Mouse (Mus musculus) neural tube, embryonic 12.5 days (tissue): ENCODE data around the gene Gm7945. TPM values are rescaled to one million over a fixed set of nuclear protein-coding genes. Genes with fewer than 3 reads are reported as not detected.
"Not testable (repeated sequence)": the region's sequence is repeated elsewhere in the genome, so short reads cannot be mapped to it uniquely, and the experiment has no call there.

Experiments
- ATAC-seq: fragments of 200-750 bp; cut with Nextera tagmentation; 2 replicates; pipeline ENCODE4 v1.8.0; 2017; ENCODE audit warnings: low read depth, mild to moderate bottlenecking, moderate TSS enrichment, moderate library complexity; ENCODE audit not compliant: low FRiP score
- H3K27ac ChIP-seq: fragments of 300-500 bp; sonication (generic); 2 replicates; pipeline ENCODE4 v1.5.1; 2016
- H3K27me3 ChIP-seq: fragments of 300-500 bp; sonication (generic); replicated peaks from 2 replicates; pipeline ENCODE4 v1.6.1; 2016; ENCODE audit warnings: mild to moderate bottlenecking
- H3K36me3 ChIP-seq: fragments of 300-500 bp; sonication (generic); 2 replicates; pipeline ENCODE4 v1.6.1; 2016; ENCODE audit warnings: mild to moderate bottlenecking
- H3K4me1 ChIP-seq: fragments of 300-500 bp; sonication (generic); 2 replicates; pipeline ENCODE4 v1.6.1; 2016
- H3K4me2 ChIP-seq: fragments of 300-500 bp; sonication (generic); replicated peaks from 2 replicates; pipeline ENCODE4 v1.6.1; 2016; ENCODE audit warnings: mild to moderate bottlenecking
- H3K4me3 ChIP-seq: fragments of 300-500 bp; sonication (generic); 2 replicates; pipeline ENCODE4 v1.5.1; 2016
- H3K9ac ChIP-seq: fragments of 300-500 bp; sonication (generic); 2 replicates; pipeline ENCODE4 v1.6.1; 2016; ENCODE audit warnings: mild to moderate bottlenecking
- H3K9me3 ChIP-seq: fragments of 300-500 bp; sonication (generic); 2 replicates; pipeline ENCODE4 v1.6.1; 2016; ENCODE audit warnings: mild to moderate bottlenecking
- WGBS: fragments of 180-500 bp; shearing (Covaris S2); methylation state at CpG from one replicate; pipeline ENCODE4 v1.1.7; 2016; 5-methylcytosine and 5-hydroxymethylcytosine counted together
- polyA plus RNA-seq: library from polyadenylated mRNA; unstranded; fragments of >200 nt; fragmentation: Nextera tagmentation; extraction: Ambion mirVana; gene quantifications from 2 replicates; pipeline ENCODE4 v1.2.1, GENCODE M21; 2016

Gene Gm7945
- not detected in 2 replicates for polyA plus RNA-seq

- not testable (repeated sequence) for H3K9ac ChIP-seq, H3K4me3 ChIP-seq, H3K4me1 ChIP-seq, H3K27ac ChIP-seq, H3K36me3 ChIP-seq, ATAC-seq, H3K9me3 ChIP-seq, H3K4me2 ChIP-seq, H3K27me3 ChIP-seq
- no CpG with 5 or more reads among the region's 3 CpGs for WGBS
These were observed at the start of gene Gm7945 for GRCm38 (mm10) chr14:41386279-41386678. Gene Gm7945 (minus strand): TSS chr14:41386379.

- not testable (repeated sequence) for H3K27ac ChIP-seq, ATAC-seq, H3K9me3 ChIP-seq, H3K4me3 ChIP-seq, H3K4me1 ChIP-seq, H3K36me3 ChIP-seq, H3K27me3 ChIP-seq, H3K9ac ChIP-seq
- H3K4me2 ChIP-seq: peak overlapping the region; percentile 40
- 29% methylated on average over 12 of the region's 16 CpGs for WGBS
These were observed 39.4 kb upstream of the Gm7945 start for GRCm38 (mm10) chr14:41425393-41426075.

GRCm38 (mm10) chr14:41424694-41425093 is 38.5 kb upstream of the Gm7945 start:
- 11% methylated on average over 14 of the region's 14 CpGs for whole genome bisulfite sequencing
- H3K9me3 ChIP-seq, ATAC-seq, H3K4me3 ChIP-seq, H3K27ac ChIP-seq, H3K36me3 ChIP-seq, H3K4me1 ChIP-seq, H3K27me3 ChIP-seq, H3K9ac ChIP-seq: not testable (repeated sequence)
- peak overlapping the region; percentile 40 for H3K4me2 ChIP-seq

- not testable (repeated sequence) for H3K27ac ChIP-seq, H3K36me3 ChIP-seq, ATAC-seq, H3K27me3 ChIP-seq, H3K4me1 ChIP-seq, H3K9me3 ChIP-seq, H3K4me3 ChIP-seq, H3K4me2 ChIP-seq, H3K9ac ChIP-seq
- WGBS: 100% methylated on average over 1 of the region's 2 CpGs
These were observed 22.0 kb upstream of the Gm7945 start, which contains the start of gene Gm6482 for GRCm38 (mm10) chr14:41408181-41408580. Gene Gm6482 (minus strand): TSS chr14:41408281.

GRCm38 (mm10) chr14:41348309-41348708 is 37.9 kb downstream of the Gm7945 start, which contains the start of gene Gm5798:
Gene Gm5798 (plus strand): TSS chr14:41348609.
- H3K4me1 ChIP-seq, H3K27me3 ChIP-seq, H3K4me2 ChIP-seq, H3K4me3 ChIP-seq, ATAC-seq, H3K9me3 ChIP-seq, H3K36me3 ChIP-seq, H3K27ac ChIP-seq, H3K9ac ChIP-seq: not testable (repeated sequence)
- WGBS: 64% methylated on average over 2 of the region's 2 CpGs

Other genes starting within 250 kb of the Gm7945 start
- not detected in 2 replicates for gene Mbl1, start 234.9 kb downstream of the Gm7945 start, polyA plus RNA-seq
- not detected in 2 replicates for gene Sftpd, start 201.2 kb downstream of the Gm7945 start, polyA plus RNA-seq
- gene Gm2832, start 107.6 kb downstream of the Gm7945 start, polyA plus RNA-seq: 0.10 TPM in 1 of 2 replicates, not detected in the other
- gene Gm5798, start 37.8 kb downstream of the Gm7945 start, polyA plus RNA-seq: not detected in 2 replicates
- gene Gm6482, start 21.9 kb upstream of the Gm7945 start, polyA plus RNA-seq: not detected in 2 replicates
- gene Gm7954, start 67.1 kb upstream of the Gm7945 start, polyA plus RNA-seq: not detected in 2 replicates
- not detected in 2 replicates for gene Gm3486, start 103.1 kb upstream of the Gm7945 start, polyA plus RNA-seq
- gene Gm7970, start 169.2 kb upstream of the Gm7945 start, polyA plus RNA-seq: not detected in 2 replicates
- not detected in 2 replicates for gene 1700049E17Rik2, start 186.8 kb upstream of the Gm7945 start, polyA plus RNA-seq
- gene Gm3072, start 238.2 kb upstream of the Gm7945 start, polyA plus RNA-seq: not detected in 2 replicates